In genomic region chr1:153185828-153186803, GRCm38 (mm10) we compare ENCODE assay signal across 9 mouse cellular contexts. TPM values are rescaled to one million over a fixed set of nuclear protein-coding genes. Genes with fewer than 3 reads are reported as not detected.
DNase-seq lines count a peak whose midpoint lies in the region; ATAC-seq lines count a peak whose summit lies in the region.
"Had no signal": no experiment of that assay in that cellular context is flagged by ENCODE, and none has a peak within 500 bp of the region (broad histone marks: within the 10 kb centered on the region; RNA-seq: fewer than 3 reads in every experiment).

Lamc2 (minus strand) TSS chr1:153186447.

- H3K9ac ChIP-seq in embryonic facial prominence, embryonic 14.5 days (ENCODE audit: low read depth, low read length): peak within 1 kb of the TSS; percentile 59
- peak within 1 kb of the TSS; percentile 1; the same call in 1 of the 2 replicates for H3K9ac ChIP-seq in liver, embryonic 11.5 days (ENCODE audit: low read depth, low read length)
- H3K9ac ChIP-seq in neural tube, embryonic 12.5 days: peak within 1 kb of the TSS; percentile 43

- peak; percentile 95 for ATAC-seq in embryonic facial prominence, embryonic 14.5 days (ENCODE audit: low read depth)
- ATAC-seq in liver, embryonic 11.5 days (replicated peaks; ENCODE audit: low FRiP score): no peak
- ATAC-seq in neural tube, embryonic 12.5 days (ENCODE audit: low FRiP score, low read depth): peak; percentile 59

- intact Hi-C loops in gastrocnemius, postnatal 14 days (cut with DNase I; ENCODE audit: low total_unique reads): no loop called here

- peak within 1 kb of the TSS; percentile 88 for H3K4me2 ChIP-seq in embryonic facial prominence, embryonic 14.5 days (ENCODE audit: low read depth, low read length)
- H3K4me2 ChIP-seq in liver, embryonic 11.5 days: peak within 1 kb of the TSS; percentile 71
- H3K4me2 ChIP-seq in neural tube, embryonic 12.5 days (replicated peaks): peak within 1 kb of the TSS; percentile 81

- H3K27me3 ChIP-seq in embryonic facial prominence, embryonic 14.5 days (replicated peaks; ENCODE audit: control insufficient read depth, insufficient read depth, low read length): peaks cover 26% of the 10 kb centered on the region
- peaks cover 39% of the 10 kb centered on the region for H3K27me3 ChIP-seq in liver, embryonic 11.5 days (replicated peaks; ENCODE audit: control insufficient read depth, insufficient read depth, low read length)
- peaks cover 32% of the 10 kb centered on the region for H3K27me3 ChIP-seq in neural tube, embryonic 12.5 days (replicated peaks)

- DNase-seq in B cell, adult 2 months: peak; percentile 20
- peak; percentile 83 for DNase-seq in R1 (ENCODE audit: low read depth, low spot score)
- DNase-seq in embryonic facial prominence, embryonic 14.5 days (ENCODE audit: low spot score): peak; percentile 81
- peak; percentile 26 for DNase-seq in induced T-regulatory cell, adult 2 months (ENCODE audit: low read depth)
- peak; percentile 34 for DNase-seq in liver, embryonic 11.5 days (ENCODE audit: low spot score)
- no peak for DNase-seq in gastrocnemius, postnatal 14 days
- DNase-seq in spleen, adult 18-20 months: no peak

- H3K9me3 ChIP-seq in embryonic facial prominence, embryonic 14.5 days (ENCODE audit: control insufficient read depth, low read length): no peaks in the 10 kb centered on the region
- no peaks in the 10 kb centered on the region for H3K9me3 ChIP-seq in liver, embryonic 11.5 days (ENCODE audit: control insufficient read depth, low read length)
- H3K9me3 ChIP-seq in neural tube, embryonic 12.5 days: no peaks in the 10 kb centered on the region

- H3K4me1 ChIP-seq in embryonic facial prominence, embryonic 14.5 days (ENCODE audit: control insufficient read depth, insufficient read depth, low read length): peaks cover 6% of the 10 kb centered on the region
- H3K4me1 ChIP-seq in liver, embryonic 11.5 days (replicated peaks; ENCODE audit: control insufficient read depth, insufficient read depth, low read length): 0 out of 2 replicates have a peak, but pooled peaks cover 2% of the 10 kb centered on the region
- H3K4me1 ChIP-seq in neural tube, embryonic 12.5 days: peaks cover 15% of the 10 kb centered on the region

- 5% methylated on average over 33 of the region's 46 CpGs for WGBS in embryonic facial prominence, embryonic 14.5 days
- WGBS in liver, embryonic 11.5 days: 3% methylated on average over 46 of the region's 46 CpGs
- WGBS in neural tube, embryonic 12.5 days: 5% methylated on average over 46 of the region's 46 CpGs

- no peaks in the 10 kb centered on the region for H3K36me3 ChIP-seq in embryonic facial prominence, embryonic 14.5 days (ENCODE audit: control insufficient read depth, insufficient read depth, low read length)
- no peaks in the 10 kb centered on the region for H3K36me3 ChIP-seq in liver, embryonic 11.5 days (ENCODE audit: control insufficient read depth, insufficient read depth, low read length)
- no peaks in the 10 kb centered on the region for H3K36me3 ChIP-seq in neural tube, embryonic 12.5 days

- 0 out of 2 replicates have a peak within 1 kb of the TSS, but pooled peaks have one; percentile 54 for H3K27ac ChIP-seq in embryonic facial prominence, embryonic 14.5 days (replicated peaks; ENCODE audit: low read depth, low read length)
- H3K27ac ChIP-seq in liver, embryonic 11.5 days (ENCODE audit: low read depth, low read length): no peak within 1 kb of the TSS
- no peak within 1 kb of the TSS for H3K27ac ChIP-seq in neural tube, embryonic 12.5 days

- H3K4me3 ChIP-seq in embryonic facial prominence, embryonic 14.5 days (ENCODE audit: low read depth, low read length): peak within 1 kb of the TSS; percentile 45
- H3K4me3 ChIP-seq in liver, embryonic 11.5 days (ENCODE audit: low read depth, low read length): peak within 1 kb of the TSS; percentile 27
- H3K4me3 ChIP-seq in neural tube, embryonic 12.5 days: peak within 1 kb of the TSS; percentile 38

RNA-seq across cellular contexts. Expression of gene Lamc2, which starts in this region (rescaled TPM):
- 10.7 and 12.4 TPM in 2 replicates for polyA plus RNA-seq in embryonic facial prominence, embryonic 14.5 days (2014; fragmentation: Nextera tagmentation; extraction: Ambion mirVana)
- polyA plus RNA-seq in liver, embryonic 11.5 days (2014; fragmentation: Nextera tagmentation; extraction: Ambion mirVana): 1.0 and 1.1 TPM in 2 replicates
- 0.53 and 0.74 TPM in 2 replicates for polyA plus RNA-seq in neural tube, embryonic 12.5 days (2016; fragmentation: Nextera tagmentation; extraction: Ambion mirVana)
- total RNA-seq in gastrocnemius, postnatal 14 days (2021): 1 to 10 TPM; 5.8 to 7.2 TPM
- total RNA-seq: neutrophil, adult 5-6 weeks had no signal

Comparison
In these comparisons a context has a peak if more than half of its experiments do, and no peak if none do; other contexts are left out.
1. Peak in ATAC-seq, H3K4me3 ChIP-seq, H3K9ac ChIP-seq and H3K4me2 ChIP-seq in neural tube, embryonic 12.5 days; RNA of the gene not detected or under 1 TPM.
2. DNase-seq: peak in B cell, adult 2 months (2 of 2), R1 (single experiment), embryonic facial prominence, embryonic 14.5 days (single experiment), induced T-regulatory cell, adult 2 months (single experiment) and liver, embryonic 11.5 days (single experiment); none in gastrocnemius, postnatal 14 days (single experiment) and spleen, adult 18-20 months (0 of 2).
3. H3K9ac ChIP-seq: peak in every context shown above with its lines; median percentile 59 in embryonic facial prominence, embryonic 14.5 days; 43 in neural tube, embryonic 12.5 days; 1 in liver, embryonic 11.5 days.
4. Peak in every context shown above with its lines, with median percentiles within 50 percentile points of each other: H3K4me2 ChIP-seq and H3K4me3 ChIP-seq.